Mouse (Mus musculus) thymus, postnatal 0 days (tissue): ENCODE measurements around the gene Prokr1. TPM values are rescaled to one million over a fixed set of nuclear protein-coding genes. Genes with fewer than 3 reads are reported as not detected.
"Not testable (repeated sequence)": the region's sequence is repeated elsewhere in the genome, so short reads cannot be mapped to it uniquely, and the experiment has no call there.

Source experiments
- DNase-seq: peaks from one replicate; pipeline ENCODE4 v3.0.0-alpha.2; 2015; ENCODE audit warnings: low spot score
- polyA plus RNA-seq: library from polyadenylated mRNA; unstranded; fragments of >200 nt; fragmentation: Nextera tagmentation; extraction: Ambion mirVana; gene quantifications from 2 replicates; pipeline ENCODE4 v1.2.1, GENCODE M21; 2015

The Prokr1 gene
- polyA plus RNA-seq, 1 experiment from 2014 or later, result 0.07 TPM

DNA sequence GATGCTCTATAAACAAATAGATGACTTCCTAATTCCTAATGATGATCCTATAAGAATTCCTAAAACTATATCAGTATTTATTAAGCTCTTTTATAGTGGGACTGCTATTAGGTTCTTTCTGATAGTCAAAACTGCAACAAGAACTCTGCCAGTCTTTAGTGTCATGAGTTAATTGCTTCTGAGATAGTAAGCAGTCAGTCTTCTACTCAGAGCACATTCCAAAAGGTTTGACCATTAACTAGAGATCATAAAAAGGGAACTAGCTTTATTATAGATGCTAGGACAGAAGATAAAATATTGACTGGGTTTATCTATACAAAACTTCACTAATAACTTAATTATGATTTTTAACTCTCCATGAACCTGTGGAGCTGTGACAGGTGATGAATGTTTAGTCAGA is 18.7 kb downstream of the Prokr1 start:
- DNase-seq, result not testable (repeated sequence)

DNA sequence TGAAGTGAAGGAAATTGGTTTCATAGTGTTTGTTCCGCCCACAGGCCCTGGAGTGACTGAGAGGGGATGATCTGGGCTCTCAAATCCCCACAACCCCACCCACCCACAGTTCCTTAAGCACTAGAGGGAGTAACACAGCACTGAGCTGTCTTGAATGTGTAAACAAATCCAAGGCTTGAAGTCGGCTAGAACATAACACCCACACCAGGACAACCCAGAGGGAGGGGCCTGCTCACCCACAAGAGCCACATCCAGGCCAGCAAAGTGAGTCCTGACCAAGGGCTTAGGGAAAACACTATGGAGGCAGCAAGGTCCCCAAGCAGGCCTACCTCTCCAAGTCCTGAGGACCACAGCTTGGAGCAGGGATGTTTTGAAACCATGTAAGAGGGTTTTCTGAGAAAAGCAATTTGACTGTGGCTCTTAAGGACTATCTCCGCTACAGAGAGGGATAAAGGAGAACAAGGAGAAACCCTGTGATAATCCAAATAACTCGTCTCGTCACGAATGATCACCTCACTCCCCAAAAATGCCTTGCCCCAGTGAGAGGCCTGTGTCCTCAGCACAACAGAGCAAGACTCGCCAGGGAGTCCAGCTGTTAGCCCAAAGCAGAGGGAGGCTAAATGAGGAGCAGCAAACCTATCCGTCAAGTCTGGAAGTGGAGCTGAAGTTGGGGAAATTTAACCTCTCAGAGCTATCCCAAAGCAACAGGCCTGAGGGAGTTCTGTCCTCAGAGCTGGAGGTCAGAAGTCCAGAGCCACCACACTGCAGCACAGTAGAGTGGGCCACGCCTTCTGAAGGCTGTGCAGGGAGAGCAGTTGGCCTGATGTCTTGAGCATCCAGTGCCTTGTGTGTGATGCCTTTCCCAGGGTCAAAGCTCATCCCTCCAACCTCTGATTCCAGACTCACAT is 22.6 kb downstream of the Prokr1 start:
- no peak for DNase-seq

DNA sequence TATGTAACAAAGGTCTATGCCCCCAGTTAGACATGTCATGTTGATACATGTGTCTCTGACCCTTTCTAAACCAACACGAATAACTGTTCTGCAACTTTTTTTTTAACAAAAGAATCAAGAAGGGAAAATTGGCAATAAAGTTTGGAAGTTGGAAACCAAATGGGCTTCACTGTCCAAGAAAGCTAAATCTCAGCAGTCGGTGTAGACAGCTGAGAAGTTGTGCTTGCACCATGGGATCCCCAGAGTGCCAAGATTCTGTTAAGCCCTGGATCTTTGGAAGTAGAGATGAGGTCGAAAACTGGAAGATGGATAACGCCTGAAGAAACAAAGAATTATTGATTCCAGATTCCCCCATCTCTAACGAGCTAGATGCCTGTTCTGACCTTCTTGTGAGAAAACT is 25.4 kb downstream of the Prokr1 start:
- DNase-seq, result no peak

GRCm38 (mm10) chr6:87564356-87564755 is 26.2 kb downstream of the Prokr1 start:
- DNase-seq, result no peak

GRCm38 (mm10) chr6:87553724-87554123 is 36.8 kb downstream of the Prokr1 start:
- DNase-seq, result no peak

- peak; percentile 78 for DNase-seq
Measured at GRCm38 (mm10) chr6:87552054-87552807, 38.3 kb downstream of the Prokr1 start.

DNA sequence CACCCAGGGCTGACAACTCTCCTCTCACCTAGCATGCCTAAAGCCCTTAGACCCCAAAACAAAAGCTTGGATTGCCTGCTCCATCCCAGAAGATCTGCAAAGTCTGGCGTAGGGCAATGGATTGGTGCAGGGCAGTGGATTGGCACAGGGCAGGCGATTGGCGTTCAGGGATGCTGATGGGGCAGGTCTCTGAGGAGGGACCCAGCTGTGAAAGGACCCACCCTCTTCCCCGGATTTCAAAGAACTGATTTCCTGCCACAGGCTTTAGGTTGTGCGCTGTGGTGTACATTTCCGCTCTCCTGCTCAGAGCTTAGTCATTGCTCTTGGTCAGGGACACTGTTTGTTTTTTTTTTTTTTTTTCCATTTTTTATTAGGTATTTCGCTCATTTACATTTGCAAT is 42.7 kb downstream of the Prokr1 start:
- DNase-seq, result peak; percentile 81

- DNase-seq, result no peak
Measured at GRCm38 (mm10) chr6:87547431-87547830, 43.1 kb downstream of the Prokr1 start.

DNA sequence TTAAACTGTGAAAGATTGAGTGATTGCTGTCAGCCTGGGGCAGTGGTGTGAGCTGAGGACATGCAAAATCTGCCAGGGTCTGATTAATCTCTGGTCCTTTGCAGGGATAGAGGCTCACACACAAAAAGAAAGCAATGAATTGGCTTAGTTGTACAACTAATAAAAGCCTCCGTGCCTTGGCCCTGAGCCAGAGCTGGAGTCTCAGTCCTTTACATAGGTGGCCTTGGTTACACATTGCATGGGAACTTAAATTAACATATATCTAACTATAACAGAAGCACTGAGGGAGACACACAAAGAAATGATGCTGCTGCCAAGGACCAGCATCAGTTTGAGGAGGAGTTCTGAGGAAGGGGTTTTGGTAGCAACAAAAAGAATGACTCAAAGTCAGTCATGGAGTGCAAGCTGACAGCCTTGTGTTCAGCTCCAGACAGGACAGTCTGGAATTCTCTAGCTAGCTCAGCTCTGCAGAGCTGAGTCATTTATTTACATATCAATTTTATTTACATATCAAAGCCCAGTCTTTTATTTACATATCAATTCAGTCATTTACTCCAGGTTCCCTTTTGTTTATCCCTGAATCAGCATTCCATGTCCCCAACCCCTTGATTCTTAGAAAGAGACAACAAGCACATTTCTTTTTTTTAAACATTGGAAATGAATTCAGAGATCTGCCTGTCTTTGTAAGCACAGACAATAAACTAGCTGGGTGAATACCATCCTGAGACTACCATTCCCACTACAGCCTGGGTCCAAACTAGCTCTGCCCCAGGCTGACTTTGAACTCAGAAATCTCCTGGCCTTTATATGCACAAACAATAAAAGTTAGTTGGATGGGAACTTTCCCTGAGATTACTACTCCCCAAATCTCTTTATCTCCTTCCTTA is 45.0 kb downstream of the Prokr1 start:
- DNase-seq, result no peak

- DNase-seq, result peak; percentile 92
Measured at GRCm38 (mm10) chr6:87542027-87542426, 48.5 kb downstream of the Prokr1 start.

- DNase-seq, result peak; percentile 58
Measured at GRCm38 (mm10) chr6:87541171-87541571, 49.4 kb downstream of the Prokr1 start.

DNA sequence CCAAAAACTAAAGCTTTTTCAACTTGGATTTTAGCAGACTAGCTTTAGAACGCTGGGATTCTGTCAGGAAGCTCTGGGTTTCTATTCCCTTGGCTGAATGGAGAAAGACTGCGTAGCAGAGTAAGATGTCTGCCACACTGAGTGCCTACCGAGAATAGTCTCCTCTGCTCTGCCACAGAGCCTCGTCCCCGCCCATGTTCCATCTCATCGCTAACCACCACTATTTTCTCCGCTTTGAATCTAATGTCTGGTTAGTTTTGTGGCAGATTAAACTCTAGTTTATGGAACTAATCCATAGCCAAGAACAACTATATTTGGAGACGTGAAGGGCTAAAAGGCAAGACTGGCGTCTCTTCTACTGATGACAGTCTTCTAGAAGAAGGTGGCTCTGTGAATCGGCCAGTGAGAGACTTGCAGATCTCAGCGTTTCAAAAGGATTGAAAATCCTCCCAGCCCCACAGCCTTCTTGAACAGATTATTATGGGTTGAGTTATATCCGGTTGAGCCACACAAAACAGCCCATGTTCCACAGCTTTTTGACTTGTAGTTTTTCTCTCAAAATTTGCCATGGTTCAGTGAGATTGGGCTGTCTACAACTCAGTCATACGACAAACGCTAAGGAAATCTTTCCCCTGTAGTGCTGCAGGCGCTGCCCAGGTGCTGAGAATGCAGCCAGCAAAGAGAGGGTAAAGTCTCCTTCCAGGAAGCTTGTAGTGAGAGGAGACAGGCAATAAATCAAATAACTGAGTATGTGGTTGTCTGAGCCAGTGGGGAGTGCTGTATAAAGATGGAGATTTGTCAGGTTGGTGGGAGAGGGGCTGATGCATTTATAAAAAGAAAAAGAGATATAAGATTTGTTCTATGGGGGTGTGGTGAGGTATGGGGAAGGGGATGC is 51.9 kb downstream of the Prokr1 start:
- DNase-seq, result no peak

DNA sequence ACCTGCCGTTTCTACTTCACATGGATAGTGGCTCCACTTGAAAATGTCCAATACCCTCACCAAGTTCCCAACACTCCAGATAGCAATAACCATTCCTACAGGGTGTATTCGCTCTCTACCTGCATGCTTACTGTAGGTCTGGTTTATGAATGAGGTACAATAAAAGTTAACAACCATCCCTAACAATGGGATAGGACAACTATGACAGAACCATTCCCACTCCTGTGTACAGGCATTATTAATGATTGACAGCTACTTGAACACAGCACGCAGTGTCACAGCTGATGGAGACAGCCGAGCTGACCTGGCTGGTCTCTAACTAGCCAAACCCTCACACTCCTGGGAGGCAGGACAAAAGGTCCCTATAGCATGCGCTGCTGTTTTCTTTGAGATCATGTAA is 52.9 kb downstream of the Prokr1 start:
- no peak for DNase-seq

DNA sequence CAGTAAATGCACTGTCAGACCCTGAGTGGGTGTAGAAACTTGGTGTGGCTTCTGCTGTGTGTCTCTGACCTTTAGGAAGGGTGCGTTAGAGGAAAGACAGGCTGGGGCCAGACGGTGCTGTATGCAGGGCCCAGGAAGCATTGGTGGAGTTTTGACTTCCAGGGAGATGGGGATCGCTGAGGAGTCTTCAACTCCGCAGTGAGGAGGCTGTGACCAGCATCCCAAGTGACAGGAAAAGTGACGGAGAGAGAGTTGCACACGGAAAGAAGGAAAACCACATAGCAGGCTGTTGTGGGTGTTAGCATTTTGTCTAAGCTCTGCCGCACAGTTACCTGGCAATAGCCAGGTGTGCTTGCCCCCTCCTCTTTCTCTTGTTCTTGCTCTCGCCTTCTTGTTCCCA is 54.3 kb downstream of the Prokr1 start:
- DNase-seq, result no peak

DNA sequence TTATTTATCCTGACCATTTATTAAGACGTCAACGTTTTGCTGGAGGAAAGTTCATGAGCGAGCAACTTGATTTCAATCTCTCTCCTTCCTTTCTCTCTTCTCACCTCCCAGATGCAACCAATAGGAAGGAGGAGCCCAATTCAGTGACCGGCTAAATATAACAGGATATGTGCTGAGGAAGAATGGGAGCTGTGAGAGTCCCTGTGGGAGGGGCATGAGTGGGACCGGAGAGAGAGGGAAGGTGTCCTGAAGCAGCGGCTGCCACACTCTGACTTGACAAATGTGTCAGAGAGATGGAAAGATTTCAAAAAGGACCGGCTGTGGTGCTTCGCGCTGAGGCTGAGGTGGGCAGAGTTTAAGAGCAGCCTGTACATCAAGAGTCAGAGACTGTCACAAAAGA is 54.9 kb downstream of the Prokr1 start:
- no peak for DNase-seq

GRCm38 (mm10) chr6:87534855-87535575 is 55.5 kb downstream of the Prokr1 start:
- DNase-seq, result peak; percentile 74

DNA sequence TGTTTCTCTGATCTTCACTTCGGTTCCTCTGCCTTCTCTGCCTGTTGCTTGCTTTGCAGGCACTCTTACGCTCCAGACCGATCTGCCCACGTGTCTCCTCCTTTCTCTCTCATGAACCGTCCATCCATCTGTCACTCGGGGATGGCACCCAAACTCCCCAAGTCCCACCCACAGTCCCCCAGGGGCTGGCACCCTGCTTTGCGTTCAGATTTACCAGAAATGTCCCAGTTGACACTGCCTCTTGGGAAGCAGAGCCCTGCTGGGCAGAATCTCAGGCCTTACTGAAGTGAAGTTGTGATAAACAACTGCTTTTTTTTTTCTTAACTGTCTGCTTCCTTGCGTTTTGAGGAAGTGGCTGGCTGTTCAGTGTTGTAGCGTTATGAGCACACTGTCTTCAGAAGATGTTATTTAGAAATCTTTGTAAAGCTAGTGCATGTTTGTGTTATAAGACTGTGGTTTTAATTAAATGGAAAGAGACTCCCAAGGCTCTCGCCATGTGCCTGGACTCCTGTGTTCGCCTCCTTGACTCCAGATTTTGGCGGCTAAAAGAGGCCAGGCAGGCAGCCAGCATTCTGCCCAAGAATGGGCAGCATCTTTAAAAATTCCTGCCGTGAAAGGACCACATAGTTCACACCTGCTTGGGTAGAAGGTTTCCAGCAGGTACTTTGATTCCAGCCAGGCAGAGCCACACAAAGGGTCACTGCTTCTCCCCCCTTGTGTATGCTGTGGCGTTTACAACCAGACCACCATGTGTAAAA is 57.4 kb downstream of the Prokr1 start, which contains the start of gene Arhgap25:
Gene Arhgap25, minus strand, starts transcription at position 307 of the 758 bp plus-strand sequence.
- peak; percentile 72 for DNase-seq

DNA sequence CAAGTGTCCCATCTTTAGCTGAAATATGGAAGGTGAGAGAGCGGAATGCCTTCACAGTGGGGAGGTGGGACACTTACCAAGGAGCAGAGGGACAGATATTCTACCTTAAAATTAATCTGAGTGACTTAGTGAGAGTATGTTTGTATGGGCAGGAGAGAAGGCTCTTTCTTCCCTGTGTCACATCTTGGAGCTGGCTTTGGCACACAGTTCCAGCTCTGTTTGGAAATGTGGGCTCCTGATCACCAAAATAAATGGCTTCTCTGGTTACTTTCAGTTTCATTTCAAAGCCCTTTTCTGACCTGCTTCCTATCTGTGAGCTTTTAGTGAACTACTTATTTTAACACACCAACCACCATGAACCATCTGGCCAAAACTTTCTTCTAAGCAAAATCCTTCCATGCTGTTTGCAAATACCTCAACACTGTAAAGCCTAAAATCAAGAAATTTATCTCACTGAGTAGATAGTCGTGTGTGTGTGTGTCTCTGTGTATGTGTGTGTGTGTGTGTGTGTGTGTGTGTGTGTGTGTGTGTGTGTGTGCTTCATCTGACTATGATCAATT is 59.0 kb downstream of the Prokr1 start:
- DNase-seq, result peak; percentile 51

GRCm38 (mm10) chr6:87530386-87530785 is 60.2 kb downstream of the Prokr1 start:
- DNase-seq, result no peak
